Mouse (Mus musculus) brain, adult 10 weeks (tissue): ENCODE data around the gene Cmc4. TPM values are rescaled to one million over a fixed set of nuclear protein-coding genes. Genes with fewer than 3 reads are reported as not detected.

Source experiments
- polyA plus RNA-seq: library from polyadenylated mRNA; stranded (reverse); fragments of 350-450 nt; fragmentation: Illumina TruSeq; extraction: RNeasy Lipid Tissue Mini Kit (QIAGEN cat#74804); gene quantifications from one replicate; pipeline ENCODE4 v1.2.3, GENCODE M21; 2015; ENCODE audit warnings: low read depth, low replicate concordance

The Cmc4 gene
- 19.1 TPM for polyA plus RNA-seq

GRCm38 (mm10) chrX:75415936-75416785 lies at the start of gene Cmc4, which contains the start of the genes Mtcp1 and Brcc3:
Cmc4 (minus strand) TSS chrX:75416584.
Mtcp1 (minus strand) TSS chrX:75416588.
Brcc3 (plus strand) TSS chrX:75416628.

GRCm38 (mm10) chrX:75382195-75382771 lies 34.1 kb downstream of the Cmc4 start, which contains the start of the genes Fundc2 and F8:
Fundc2 (plus strand) TSS chrX:75382399.
F8 (minus strand) TSS chrX:75382615.

Other genes with a start within 250 kb of the Cmc4 start
- 63.9 TPM for gene Fundc2, start 34.2 kb downstream of the Cmc4 start, polyA plus RNA-seq
- 0.97 TPM for gene F8, start 34.0 kb downstream of the Cmc4 start, polyA plus RNA-seq
- 7.4 TPM for gene Mtcp1, start within 50 bp of the Cmc4 start, polyA plus RNA-seq
- 42.9 TPM for gene Brcc3, start within 50 bp of the Cmc4 start, polyA plus RNA-seq
- gene Vbp1, start 97.7 kb upstream of the Cmc4 start, polyA plus RNA-seq = 112 TPM
- 44.9 TPM for gene Rab39b, start 161.6 kb upstream of the Cmc4 start, polyA plus RNA-seq